ENCODE assay signal across 14 mouse cellular contexts in the genomic region with DNA sequence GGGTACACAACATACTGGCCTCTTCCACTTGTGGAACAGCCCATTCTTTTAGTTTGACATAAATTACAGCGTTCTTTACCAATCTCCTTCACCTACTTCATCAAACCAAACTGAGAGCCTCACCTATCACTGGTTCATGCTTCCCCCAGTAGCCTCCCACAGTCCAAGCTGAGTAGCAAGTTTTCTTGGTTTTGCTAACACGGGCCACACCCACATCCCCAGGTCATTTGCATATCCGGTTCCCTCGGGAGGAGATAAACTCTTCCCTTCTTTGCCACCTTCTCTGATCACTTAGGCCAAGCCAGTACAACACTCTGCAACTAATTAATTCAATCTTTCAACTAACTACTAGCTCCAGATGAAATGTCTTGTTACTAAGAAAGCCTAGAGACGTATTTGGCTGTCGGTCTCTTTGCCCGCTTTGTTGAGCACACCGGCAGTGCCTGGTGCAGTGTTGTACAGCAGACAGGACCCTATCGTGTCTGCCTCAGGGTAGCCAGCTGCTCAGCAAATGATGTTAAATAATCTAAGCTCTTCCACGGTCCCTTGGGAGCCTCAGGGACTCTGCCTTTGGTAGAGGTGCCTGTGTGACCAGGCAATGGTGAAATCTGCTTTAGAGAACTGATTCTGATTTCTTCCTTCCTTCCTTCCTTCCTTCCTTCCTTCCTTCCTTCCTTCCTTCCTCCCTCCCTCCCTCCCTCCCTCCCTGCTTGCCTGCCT. TPM values are rescaled to one million over a fixed set of nuclear protein-coding genes. Genes with fewer than 3 reads are reported as not detected.
DNase-seq lines count a peak whose midpoint lies in the region; ATAC-seq lines count a peak whose summit lies in the region.
"Had no signal": no experiment of that assay in that cellular context is flagged by ENCODE, and none has a peak within 500 bp of the region (broad histone marks: within the 10 kb centered on the region; RNA-seq: fewer than 3 reads in every experiment).

No protein-coding gene starts in this region.

- ATAC-seq in heart, embryonic 16.5 days (replicated peaks; ENCODE audit: extremely low read depth, insufficient read depth, low FRiP score): no peak
- no peak for ATAC-seq in lung, embryonic 16.5 days (ENCODE audit: low read depth)
- 0 out of 2 replicates have a peak, but pooled peaks have one; percentile 34 for ATAC-seq in megakaryocyte-erythroid progenitor cell, adult 5-6 weeks (replicated peaks; ENCODE audit: low FRiP score, low TSS enrichment, poor library complexity, severe bottlenecking)
- no peak for ATAC-seq in cerebellum, adult (ENCODE audit: insufficient number of reproducible peaks, low FRiP score, low TSS enrichment)
- ATAC-seq: activated CD4-positive, CD25-positive, alpha-beta regulatory T cell, adult 4 months; lung, postnatal 0 days had no signal

- no peak overlapping the region for H3K27ac ChIP-seq in heart, embryonic 16.5 days (ENCODE audit: low read length)
- H3K27ac ChIP-seq in lung, embryonic 16.5 days (ENCODE audit: low read length): no peak overlapping the region
- H3K27ac ChIP-seq: hindbrain, embryonic 15.5 days had no signal

- peak overlapping the region; percentile 30 for H3K4me3 ChIP-seq in heart, embryonic 16.5 days (ENCODE audit: low read length)
- H3K4me3 ChIP-seq in lung, embryonic 16.5 days (ENCODE audit: low read length): no peak overlapping the region
- H3K4me3 ChIP-seq: erythroblast, embryonic 14.5 days; hindbrain, embryonic 15.5 days had no signal

- no peak for DNase-seq in heart, postnatal 4 days
- DNase-seq in lung, postnatal 4 days: no peak
- peak; percentile 78 for DNase-seq in ZHBTc4 (ENCODE audit: low read depth, low spot score)
- DNase-seq: cerebellum, adult 9-11 months; thymus, adult 2 months had no signal

- H3K36me3 ChIP-seq in heart, embryonic 16.5 days (ENCODE audit: control insufficient read depth, insufficient read depth): no peaks in the 10 kb centered on the region
- H3K36me3 ChIP-seq in lung, embryonic 16.5 days (ENCODE audit: control insufficient read depth, insufficient read depth, low read length): no peaks in the 10 kb centered on the region

- no peaks in the 10 kb centered on the region for H3K4me1 ChIP-seq in heart, embryonic 16.5 days (ENCODE audit: control insufficient read depth, insufficient read depth, low read length)
- 0 out of 2 replicates have a peak, but pooled peaks cover 2% of the 10 kb centered on the region for H3K4me1 ChIP-seq in lung, embryonic 16.5 days (replicated peaks; ENCODE audit: control insufficient read depth, insufficient read depth, low read length)

- no peaks in the 10 kb centered on the region for H3K9me3 ChIP-seq in heart, embryonic 16.5 days (replicated peaks; ENCODE audit: control insufficient read depth, low read length)
- no peaks in the 10 kb centered on the region for H3K9me3 ChIP-seq in lung, embryonic 16.5 days (ENCODE audit: control insufficient read depth, low read length)
- H3K9me3 ChIP-seq: hindbrain, embryonic 15.5 days had no signal

- H3K9ac ChIP-seq in heart, embryonic 16.5 days (ENCODE audit: low read length): no peak overlapping the region
- H3K9ac ChIP-seq in lung, embryonic 16.5 days (ENCODE audit: low read length): no peak overlapping the region
- H3K9ac ChIP-seq: hindbrain, embryonic 15.5 days had no signal

- 30% methylated on average over 10 of the region's 10 CpGs for WGBS in heart, embryonic 16.5 days
- 23% methylated on average over 10 of the region's 10 CpGs for WGBS in lung, embryonic 16.5 days

- peak overlapping the region; percentile 37 for H3K4me2 ChIP-seq in heart, embryonic 16.5 days (ENCODE audit: low read depth, low read length)
- H3K4me2 ChIP-seq in lung, embryonic 16.5 days (ENCODE audit: low read depth, low read length): peak overlapping the region; percentile 32
- H3K4me2 ChIP-seq: hindbrain, embryonic 15.5 days had no signal

- H3K27me3 ChIP-seq in heart, embryonic 16.5 days (ENCODE audit: control insufficient read depth, insufficient read depth, low read length): no peaks in the 10 kb centered on the region
- H3K27me3 ChIP-seq in lung, embryonic 16.5 days (ENCODE audit: control insufficient read depth, insufficient read depth, low read depth, low read length): no peaks in the 10 kb centered on the region
- H3K27me3 ChIP-seq: CH12.LX; hindbrain, embryonic 15.5 days had no signal

RNA-seq across cellular contexts. Expression of a gene that starts 34.3 kb away (rescaled TPM):
- polyA plus RNA-seq in heart, embryonic 16.5 days (2015; fragmentation: Nextera tagmentation; extraction: Ambion mirVana): 31.1 and 33.8 TPM in 2 replicates
- total RNA-seq in heart, postnatal 4 days (2021): 10 to 100 TPM; 75.1 to 75.9 TPM
- 18.9 and 23.1 TPM in 2 replicates for polyA plus RNA-seq in lung, embryonic 16.5 days (2015; fragmentation: Nextera tagmentation; extraction: Ambion mirVana)
- total RNA-seq in megakaryocyte-erythroid progenitor cell, adult 5-6 weeks (2014; fragmentation: Nextera tagmentation): not detected in 2 replicates
- not detected in 2 replicates for total RNA-seq in megakaryocyte-erythroid progenitor cell, adult 5-6 weeks (2017)
- total RNA-seq: CH12.LX had no signal
- polyA plus RNA-seq: activated CD4-positive, CD25-positive, alpha-beta regulatory T cell, adult 4 months; erythroblast, embryonic 14.5 days had no signal

Comparison
In these comparisons a context has a peak if more than half of its experiments do, and no peak if none do; other contexts are left out.
1. RNA of a gene that starts 34.3 kb away (total RNA-seq): 75.1 to 75.9 TPM in heart, postnatal 4 days; not detected in megakaryocyte-erythroid progenitor cell, adult 5-6 weeks; every median in the first group is over 10 times any median in the second.